Mouse (Mus musculus) bone marrow macrophage, adult 2 months (primary cell): Measurements from ENCODE around the gene Nyap2.

ENCODE experiments used
- CTCF ChIP-seq: IDR thresholded peaks from 2 replicates; pipeline ENCODE4 v1.5.1; 2012; ENCODE audit warnings: low read depth, mild to moderate bottlenecking, low read length, moderate library complexity
- POLR2A ChIP-seq: IDR thresholded peaks from 2 replicates; pipeline ENCODE4 v1.6.1; 2012; ENCODE audit warnings: mild to moderate bottlenecking, low read depth, low read length, borderline replicate concordance

GRCm38 (mm10) chr1:81307934-81308333 is 231.2 kb downstream of the Nyap2 start:
- TF ChIP-seq CTCF = no peak
- TF ChIP-seq POLR2A = no peak
